Mouse (Mus musculus) gastrocnemius, adult 2 months (tissue): ENCODE data around the gene Sdf2l1. TPM values are rescaled to one million over a fixed set of nuclear protein-coding genes. Genes with fewer than 3 reads are reported as not detected.

Source experiments
- DNase-seq: peaks from one replicate; pipeline ENCODE4 v3.0.0; 2022
- H3K27ac ChIP-seq: fragments of 200-600 bp; 2 replicates; pipeline ENCODE4 v1.8.1; 2022; ENCODE audit warnings: mild to moderate bottlenecking
- H3K4me3 ChIP-seq: fragments of 200-600 bp; 2 replicates; pipeline ENCODE4 v1.8.1; 2022; ENCODE audit warnings: mild to moderate bottlenecking, moderate library complexity
- CTCF ChIP-seq: fragments of 200-600 bp; IDR thresholded peaks from 2 replicates; pipeline ENCODE4 v1.8.1; 2022; ENCODE audit warnings: antibody characterized with exemption, mild to moderate bottlenecking, moderate library complexity
- intact Hi-C: fragments of 180-260 bp; cut with DNase I; formaldehyde crosslinking; loops from one replicate; pipeline ENCODE4 v1.15.1; 2025
- total RNA-seq, 2 experiments: library from RNA; stranded (reverse); gene quantifications; 2 replicates each; pipeline ENCODE4 v1.2.3; 2021

Sdf2l1 gene
- total RNA-seq, 2 experiments from 2014 or later, result 4.3 to 8.0 TPM

- intact Hi-C loops, result loop anchor here (5.0 kb wide), 1 partner anchor 60 kb away; the partner anchor contains the start of gene Rimbp3
- DNase-seq, result no peak
- no peak overlapping the region; the same call in 1 of the 2 replicates for H3K27ac ChIP-seq
- peak overlapping the region; percentile 82 for H3K4me3 ChIP-seq
- no peak for TF ChIP-seq CTCF
Observed at GRCm38 (mm10) chr16:17147391-17147929, 15.3 kb upstream of the Sdf2l1 start.

GRCm38 (mm10) chr16:17146772-17147235 lies 14.6 kb upstream of the Sdf2l1 start, which contains the start of gene Ccdc116:
Ccdc116 (minus strand) TSS chr16:17147229.
- peak; percentile 49 for TF ChIP-seq CTCF
- intact Hi-C loops, result loop anchor here (5.0 kb wide), 1 partner anchor 60 kb away; the partner anchor contains the start of gene Rimbp3
- H3K27ac ChIP-seq, result no peak within 1 kb of the TSS; the same call in 1 of the 2 replicates
- H3K4me3 ChIP-seq, result peak within 1 kb of the TSS; percentile 82
- peak; percentile 85 for DNase-seq

GRCm38 (mm10) chr16:17144339-17144738 lies 12.2 kb upstream of the Sdf2l1 start, which contains the start of gene Ydjc:
Ydjc (plus strand) TSS chr16:17144621.
- intact Hi-C loops, result no loop called here
- DNase-seq, result no peak
- Histone ChIP-seq H3K4me3 (no peak within 1 kb of the TSS), H3K27ac (no peak within 1 kb of the TSS)
- TF ChIP-seq CTCF, result no peak

- no peak for DNase-seq
- Histone ChIP-seq H3K4me3 (no peak overlapping the region), H3K27ac (no peak overlapping the region)
- intact Hi-C loops, result no loop called here
- no peak for TF ChIP-seq CTCF
Observed at GRCm38 (mm10) chr16:17137355-17137754, 5.2 kb upstream of the Sdf2l1 start.

GRCm38 (mm10) chr16:17132906-17133200 lies 670 bp upstream of the Sdf2l1 start:
- no peak for TF ChIP-seq CTCF
- Histone ChIP-seq H3K4me3 (peak overlapping the region; percentile 98), H3K27ac (peak overlapping the region; percentile 75; the same call in 1 of the 2 replicates)
- intact Hi-C loops, result loop anchor here (5.0 kb wide), 2 partner anchors 74 to 144 kb away; partner anchors contain the start of genes Rimbp3 and Tmem191c
- no peak for DNase-seq

- peak; percentile 34 for DNase-seq
- Histone ChIP-seq H3K27ac (peak overlapping the region; percentile 79), H3K4me3 (peak overlapping the region; percentile 98)
- intact Hi-C loops, result loop anchor here (5.0 kb wide), 2 partner anchors 76 to 146 kb away; partner anchors contain the start of genes Rimbp3 and Tmem191c
- no peak; the same call in 1 of the 2 replicates for TF ChIP-seq CTCF
Observed at GRCm38 (mm10) chr16:17131191-17132088, 743 bp downstream of the Sdf2l1 start.

GRCm38 (mm10) chr16:17127292-17127691 lies 4.9 kb downstream of the Sdf2l1 start:
- no peak overlapping the region for H3K4me3 ChIP-seq
- DNase-seq, result no peak
- H3K27ac ChIP-seq, result no peak overlapping the region
- intact Hi-C loops, result no loop called here
- TF ChIP-seq CTCF, result peak; percentile 64

GRCm38 (mm10) chr16:17124871-17125520 lies 7.2 kb downstream of the Sdf2l1 start, which contains the start of gene 2610318N02Rik:
2610318N02Rik (minus strand) TSS chr16:17125167.
- peak within 1 kb of the TSS; percentile 54 for H3K4me3 ChIP-seq
- no peak for TF ChIP-seq CTCF
- intact Hi-C loops, result no loop called here
- no peak within 1 kb of the TSS for H3K27ac ChIP-seq
- DNase-seq, result peak; percentile 53

- Histone ChIP-seq H3K4me3 (no peak overlapping the region), H3K27ac (no peak overlapping the region)
- intact Hi-C loops, result no loop called here
- no peak for DNase-seq
- TF ChIP-seq CTCF, result no peak
Observed at GRCm38 (mm10) chr16:17124119-17124870, 7.9 kb downstream of the Sdf2l1 start.

GRCm38 (mm10) chr16:17121569-17121968 lies 10.6 kb downstream of the Sdf2l1 start:
- TF ChIP-seq CTCF, result no peak
- Histone ChIP-seq H3K4me3 (no peak overlapping the region), H3K27ac (no peak overlapping the region)
- DNase-seq, result no peak
- intact Hi-C loops, result no loop called here

GRCm38 (mm10) chr16:17117309-17117799 lies 14.8 kb downstream of the Sdf2l1 start:
- intact Hi-C loops, result no loop called here
- Histone ChIP-seq H3K4me3 (no peak overlapping the region), H3K27ac (no peak overlapping the region)
- DNase-seq, result no peak
- no peak for TF ChIP-seq CTCF
